Mouse (Mus musculus) MEL (cell line): ENCODE data around the gene Trak1. TPM values are rescaled to one million over a fixed set of nuclear protein-coding genes. Genes with fewer than 3 reads are reported as not detected.
A peak's percentile ranks its signal among the peaks of the same experiment; 100 is the strongest.

Source experiments
- DNase-seq: peaks from one replicate; pipeline ENCODE4 v3.0.0; 2011; ENCODE audit warnings: low read depth, low spot score
- H3K27ac ChIP-seq: 2 replicates; pipeline ENCODE4 v1.5.1; 2012; ENCODE audit warnings: low read depth, mild to moderate bottlenecking, control low read depth, low read length, moderate library complexity; ENCODE audit not compliant: control insufficient read depth
- H3K27me3 ChIP-seq, 2 experiments: fragments of 150-350 bp in 1 of 2; sonication (generic) in 1 of 2; 2 replicates each; pipeline ENCODE4 v1.6.1; 2012; ENCODE audit warnings: low read length in 2 of 2, mild to moderate bottlenecking in 2 of 2, improper control_type of control experiment in 1 of 2, moderate library complexity in 1 of 2; ENCODE audit not compliant: insufficient read depth in 2 of 2, control insufficient read depth in 1 of 2
- H3K36me3 ChIP-seq, 2 experiments: 2 replicates each; pipeline ENCODE4 v1.6.1; 2012 to 2014; ENCODE audit warnings: low read length in 2 of 2, improper control_type of control experiment in 1 of 2, inconsistent platforms in 1 of 2, mild to moderate bottlenecking in 1 of 2; ENCODE audit not compliant: insufficient read depth in 2 of 2, control insufficient read depth in 1 of 2
- H3K4me1 ChIP-seq, 2 experiments: fragments of 150-350 bp in 1 of 2; sonication (generic) in 1 of 2; 2 replicates each; pipeline ENCODE4 v1.6.1; 2012; ENCODE audit warnings: low read length in 2 of 2, improper control_type of control experiment in 1 of 2, mild to moderate bottlenecking in 1 of 2; ENCODE audit not compliant: insufficient read depth in 2 of 2, control insufficient read depth in 1 of 2
- H3K4me3 ChIP-seq, 2 experiments: fragments of 150-350 bp in 1 of 2; sonication (generic) in 1 of 2; 2 replicates each; pipeline ENCODE4 v1.5.1; 2012; ENCODE audit warnings: low read depth in 2 of 2, low read length in 2 of 2, mild to moderate bottlenecking in 2 of 2, moderate library complexity in 2 of 2, control low read depth in 1 of 2, improper control_type of control experiment in 1 of 2; ENCODE audit not compliant: control insufficient read depth in 1 of 2, insufficient read depth in 1 of 2
- H3K79me2 ChIP-seq: 2 replicates; pipeline ENCODE4 v1.6.1; 2012; ENCODE audit warnings: mild to moderate bottlenecking, low read length, moderate library complexity; ENCODE audit not compliant: control insufficient read depth, poor library complexity, insufficient read depth
- H3K9ac ChIP-seq: 2 replicates; pipeline ENCODE4 v1.6.1; 2012; ENCODE audit warnings: low read depth, mild to moderate bottlenecking, control low read depth, low read length, moderate library complexity; ENCODE audit not compliant: control insufficient read depth, poor library complexity, severe bottlenecking
- H3K9me3 ChIP-seq: fragments of 150-350 bp; sonication (generic); replicated peaks from 2 replicates; pipeline ENCODE4 v1.6.1; 2012; ENCODE audit warnings: mild to moderate bottlenecking, low read length, improper control_type of control experiment, moderate library complexity; ENCODE audit not compliant: insufficient read depth
- BHLHE40 ChIP-seq: IDR thresholded peaks from 2 replicates; pipeline ENCODE4 v1.6.1; 2012; ENCODE audit warnings: low read depth, mild to moderate bottlenecking, inconsistent platforms, low read length, improper control_type of control experiment, borderline replicate concordance
- CHD2 ChIP-seq: IDR thresholded peaks from 2 replicates; pipeline ENCODE4 v1.6.1; 2011; ENCODE audit warnings: low read length, improper control_type of control experiment
- CTCF ChIP-seq, 3 experiments: IDR thresholded peaks in 2 of 3; conservative IDR thresholded peaks in 1 of 3; 2 replicates each; pipeline ENCODE4 v1.5.1; 2011 to 2012; ENCODE audit warnings: low read length in 3 of 3, low read depth in 2 of 3, mild to moderate bottlenecking in 2 of 3, improper control_type of control experiment in 1 of 3, inconsistent platforms in 1 of 3, mixed read lengths in 1 of 3, moderate library complexity in 1 of 3; ENCODE audit not compliant: control insufficient read depth in 1 of 3, insufficient read depth in 1 of 3, poor library complexity in 1 of 3, severe bottlenecking in 1 of 3
- E2F4 ChIP-seq: IDR thresholded peaks from 2 replicates; pipeline ENCODE4 v1.6.1; 2011; ENCODE audit warnings: low read depth, low read length, improper control_type of control experiment, borderline replicate concordance
- ETS1 ChIP-seq: IDR thresholded peaks from 2 replicates; pipeline ENCODE4 v1.6.1; 2012; ENCODE audit warnings: low read depth, mild to moderate bottlenecking, inconsistent platforms, low read length, improper control_type of control experiment, moderate library complexity
- GABPA ChIP-seq: IDR thresholded peaks from 2 replicates; pipeline ENCODE4 v1.6.1; 2012; ENCODE audit warnings: low read depth, mild to moderate bottlenecking, inconsistent platforms, low read length, improper control_type of control experiment, moderate library complexity
- HCFC1 ChIP-seq: IDR thresholded peaks from 2 replicates; pipeline ENCODE4 v1.6.1; 2012; ENCODE audit warnings: low read depth, mild to moderate bottlenecking, inconsistent platforms, low read length, improper control_type of control experiment, moderate library complexity
- JUND ChIP-seq: IDR thresholded peaks from 2 replicates; pipeline ENCODE4 v1.6.1; 2011; ENCODE audit warnings: low read depth, mild to moderate bottlenecking, improper control_type of control experiment, low read length
- KAT2A ChIP-seq: conservative IDR thresholded peaks from 2 replicates; pipeline ENCODE4 v1.6.1; 2012; ENCODE audit warnings: low read depth, low read length, improper control_type of control experiment, inconsistent platforms
- MAX ChIP-seq: IDR thresholded peaks from 2 replicates; pipeline ENCODE4 v1.6.1; 2011; ENCODE audit warnings: low read length, improper control_type of control experiment
- MAZ ChIP-seq: IDR thresholded peaks from 2 replicates; pipeline ENCODE4 v1.6.1; 2012; ENCODE audit warnings: low read depth, mild to moderate bottlenecking, inconsistent platforms, low read length, improper control_type of control experiment
- MEF2A ChIP-seq: IDR thresholded peaks from 2 replicates; pipeline ENCODE4 v1.6.1; 2014; ENCODE audit warnings: low read depth, mild to moderate bottlenecking, inconsistent platforms, low read length, improper control_type of control experiment; ENCODE audit not compliant: poor library complexity, insufficient replicate concordance, severe bottlenecking; ENCODE audit errors: extremely low read depth
- MXI1 ChIP-seq: IDR thresholded peaks from 2 replicates; pipeline ENCODE4 v1.6.1; 2011; ENCODE audit warnings: mild to moderate bottlenecking, low read depth, low read length, improper control_type of control experiment
- MYB ChIP-seq: IDR thresholded peaks from 2 replicates; pipeline ENCODE4 v1.6.1; 2011; ENCODE audit warnings: mild to moderate bottlenecking, low read depth, low read length, improper control_type of control experiment
- MYC ChIP-seq: IDR thresholded peaks from 2 replicates; pipeline ENCODE4 v1.6.1; 2011; ENCODE audit warnings: low read depth, mild to moderate bottlenecking, low read length, improper control_type of control experiment, moderate library complexity
- NELFE ChIP-seq: IDR thresholded peaks from 2 replicates; pipeline ENCODE4 v1.6.1; 2011; ENCODE audit warnings: low read depth, low read length, improper control_type of control experiment
- POLR2A ChIP-seq, 2 experiments: IDR thresholded peaks; 2 replicates each; pipeline ENCODE4 v1.6.1; 2011 to 2012; ENCODE audit warnings: low read length in 2 of 2, mild to moderate bottlenecking in 2 of 2, control low read depth in 1 of 2, improper control_type of control experiment in 1 of 2, low read depth in 1 of 2, moderate library complexity in 1 of 2; ENCODE audit not compliant: control insufficient read depth in 1 of 2, insufficient read depth in 1 of 2, poor library complexity in 1 of 2
- POLR2AphosphoS2 ChIP-seq: IDR thresholded peaks from 2 replicates; pipeline ENCODE4 v1.6.1; 2011; ENCODE audit warnings: low read length, improper control_type of control experiment
- POLR2AphosphoS5 ChIP-seq: IDR thresholded peaks from 2 replicates; pipeline ENCODE4 v1.6.1; 2012; ENCODE audit warnings: low read depth, borderline replicate concordance, mild to moderate bottlenecking, inconsistent platforms, low read length, moderate library complexity, mixed read lengths
- RCOR1 ChIP-seq: IDR thresholded peaks from 2 replicates; pipeline ENCODE4 v1.6.1; 2012; ENCODE audit warnings: low read depth, mild to moderate bottlenecking, inconsistent platforms, low read length, improper control_type of control experiment
- SMC3 ChIP-seq: IDR thresholded peaks from 2 replicates; pipeline ENCODE4 v1.6.1; 2011; ENCODE audit warnings: low read depth, low read length, improper control_type of control experiment
- TAL1 ChIP-seq: IDR thresholded peaks from 2 replicates; pipeline ENCODE4 v1.6.1; 2012; ENCODE audit warnings: mild to moderate bottlenecking, inconsistent platforms, low read length, moderate library complexity, mixed read lengths
- TBP ChIP-seq: IDR thresholded peaks from 2 replicates; pipeline ENCODE4 v1.8.0; 2011; ENCODE audit warnings: low read depth, low read length, improper control_type of control experiment
- TCF12 ChIP-seq: IDR thresholded peaks from 2 replicates; pipeline ENCODE4 v1.6.1; 2014; ENCODE audit warnings: low read depth, mild to moderate bottlenecking, inconsistent platforms, low read length, improper control_type of control experiment, moderate library complexity
- USF1 ChIP-seq: IDR thresholded peaks from 2 replicates; pipeline ENCODE4 v1.6.1; 2014; ENCODE audit warnings: low read depth, mild to moderate bottlenecking, inconsistent platforms, low read length, improper control_type of control experiment, moderate library complexity
- USF2 ChIP-seq, 2 experiments: IDR thresholded peaks; 2 replicates each; pipeline ENCODE4 v1.6.1; 2011 to 2012; ENCODE audit warnings: improper control_type of control experiment in 2 of 2, low read length in 2 of 2, borderline replicate concordance in 1 of 2, inconsistent platforms in 1 of 2, low read depth in 1 of 2, mild to moderate bottlenecking in 1 of 2; ENCODE audit not compliant: insufficient read depth in 1 of 2
- ZKSCAN1 ChIP-seq: IDR thresholded peaks from 2 replicates; pipeline ENCODE4 v1.6.1; 2012; ENCODE audit warnings: low read depth, mild to moderate bottlenecking, inconsistent platforms, low read length, improper control_type of control experiment, moderate library complexity
- ZMIZ1 ChIP-seq: IDR thresholded peaks from 2 replicates; pipeline ENCODE4 v1.6.1; 2012; ENCODE audit warnings: low read depth, mild to moderate bottlenecking, inconsistent platforms, low read length, improper control_type of control experiment, moderate library complexity
- polyA plus RNA-seq, 2 experiments: library from polyadenylated mRNA; stranded (reverse) in 1 of 2; unstranded in 1 of 2; fragments of >175 nt in 1 of 2; fragments of >200 nt in 1 of 2; gene quantifications; 2 replicates each; pipeline versions ENCODE4 v1.2.1 to v1.2.4; 2012; ENCODE audit warnings: low replicate concordance in 2 of 2, low read depth in 1 of 2; ENCODE audit not compliant: insufficient read length in 2 of 2, insufficient read depth in 1 of 2, missing spikeins in 1 of 2
- total RNA-seq: library from RNA; depleted of rRNA; stranded (reverse); fragments of 300-350 nt; gene quantifications from 2 replicates; pipeline ENCODE4 v1.2.3, GENCODE M21; 2012

Gene Trak1
- total and polyA plus RNA-seq, 3 experiments, result 16.2 to 35.5 TPM; not detected in 1

DNA sequence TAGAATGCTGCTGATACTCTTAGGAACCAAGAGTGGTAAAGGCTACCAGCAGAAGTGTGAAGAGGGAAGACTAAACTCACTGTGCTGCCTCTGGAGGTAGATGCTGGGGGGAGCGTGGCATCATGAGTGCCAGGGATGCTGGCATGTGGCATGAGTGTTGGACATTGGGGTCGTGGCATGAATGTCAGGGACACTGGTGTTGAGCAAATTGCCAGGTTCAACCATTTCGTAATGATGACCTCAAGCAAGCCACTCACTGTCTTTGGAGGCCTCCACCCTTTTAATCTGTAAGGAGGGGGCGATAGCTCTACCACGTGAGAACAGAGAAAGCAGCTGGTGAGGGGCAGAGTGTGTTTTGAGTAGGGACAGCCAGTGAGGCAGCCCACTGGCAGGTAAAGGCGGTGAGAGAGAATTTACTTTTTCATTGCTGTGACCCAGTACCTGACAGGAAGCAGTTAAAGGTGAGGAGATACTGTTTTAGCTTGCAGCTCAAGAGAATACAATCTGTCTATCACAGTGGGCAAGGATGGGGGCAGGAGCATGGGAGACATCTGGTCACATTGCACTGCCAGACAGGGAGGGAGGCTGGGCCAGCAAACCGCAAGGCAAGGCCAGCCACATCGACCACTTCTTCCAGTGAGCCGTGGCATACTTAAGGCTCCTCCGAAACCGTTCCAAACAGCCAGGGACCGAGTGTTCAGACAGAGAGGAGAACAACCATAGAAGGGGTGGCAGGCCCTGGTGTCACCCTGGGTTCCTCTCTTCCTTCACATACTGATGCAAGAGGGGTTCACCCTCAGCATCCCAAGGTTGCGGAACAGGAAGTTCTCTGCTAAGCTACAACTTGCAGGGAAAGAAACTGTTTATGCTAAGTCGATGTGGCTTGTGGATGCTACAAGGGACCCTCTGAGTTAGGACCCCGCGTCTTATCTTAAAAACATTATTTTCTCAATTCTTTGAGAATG, 178.5 kb downstream of the Trak1 start:
- TF ChIP-seq USF1 (no peak), CTCF (IDR thresholded peaks at IDR 0.05 in 2 of 3, conservative IDR thresholded peaks at IDR 0.05 in 1 of 3; ENCODE audit: control insufficient read depth in 1 of 3, insufficient read depth in 1 of 3, low read depth in 2 of 3, low read length in 3 of 3, poor library complexity in 1 of 3, severe bottlenecking in 1 of 3) (no peak), BHLHE40 (no peak)
- H3K4me3 ChIP-seq, result no peak overlapping the region

DNA sequence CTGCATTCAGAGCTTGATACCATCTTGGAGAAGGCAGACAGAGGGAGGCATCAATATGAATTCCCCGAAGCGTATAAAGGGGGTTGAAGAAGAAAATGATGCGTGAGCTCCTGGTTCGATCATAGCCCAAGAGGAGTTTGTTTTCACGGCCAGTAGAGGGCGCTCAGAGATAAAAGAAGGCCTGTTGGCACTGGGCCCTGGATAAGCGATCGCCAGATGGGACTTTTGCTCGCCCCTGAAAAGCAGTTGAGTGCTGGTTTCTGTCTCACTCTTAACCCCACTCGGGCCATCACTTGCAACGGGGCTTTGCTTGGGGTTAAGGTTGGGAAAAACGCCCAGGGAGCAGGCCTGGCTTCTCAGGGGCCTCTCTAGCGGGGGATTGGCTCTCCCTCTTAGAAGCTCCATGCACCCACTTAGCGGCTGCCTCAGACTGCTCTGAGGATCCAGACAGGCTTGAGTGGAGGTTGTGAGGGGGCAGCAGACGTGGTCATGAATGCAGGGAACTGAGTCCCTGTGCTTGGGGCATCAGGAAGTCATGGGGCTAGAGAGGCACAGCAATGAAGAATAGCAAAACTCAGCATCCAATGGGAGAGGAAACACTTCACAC, 180.1 kb downstream of the Trak1 start:
- peak overlapping the region; percentile 49 for H3K9ac ChIP-seq
- H3K36me3 ChIP-seq, result no peaks in the 10 kb centered on the region
- H3K4me3 ChIP-seq, result peak overlapping the region; percentile 22 to 80
- no peak overlapping the region for H3K27ac ChIP-seq
- peak; percentile 87 for DNase-seq
- peaks cover 0 to 2% of the 10 kb centered on the region in 2 experiments; a peak in 1 of 4 replicates for H3K27me3 ChIP-seq
- no peaks in the 10 kb centered on the region for H3K79me2 ChIP-seq
- no peaks in the 10 kb centered on the region for H3K9me3 ChIP-seq
- H3K4me1 ChIP-seq, result peaks cover 0 to 3% of the 10 kb centered on the region in 2 experiments; a peak in 1 of 4 replicates
- no peak for TF ChIP-seq TCF12
- TF ChIP-seq RCOR1, result no peak
- no peak for TF ChIP-seq USF2 (IDR thresholded peaks at IDR 0.05; ENCODE audit: borderline replicate concordance in 1 of 2, insufficient read depth in 1 of 2, low read depth in 1 of 2, low read length in 2 of 2)
- TF ChIP-seq MYB, result no peak
- no peak for TF ChIP-seq ZKSCAN1
- no peak for TF ChIP-seq TAL1
- TF ChIP-seq SMC3, result peak; percentile 78
- peak; percentile 60; the same call in 1 of the 2 replicates for TF ChIP-seq MAZ
- no peak; the same call in 1 of the 2 replicates for TF ChIP-seq NELFE
- no peak for TF ChIP-seq MYC
- TF ChIP-seq TBP, result no peak
- no peak for TF ChIP-seq ETS1
- TF ChIP-seq HCFC1, result no peak
- TF ChIP-seq GABPA, result no peak
- TF ChIP-seq E2F4, result no peak
- TF ChIP-seq POLR2AphosphoS5, result no peak
- TF ChIP-seq CHD2, result no peak
- TF ChIP-seq KAT2A, result no peak
- TF ChIP-seq MEF2A, result no peak
- no peak for TF ChIP-seq POLR2A (IDR thresholded peaks at IDR 0.05; ENCODE audit: control insufficient read depth in 1 of 2, insufficient read depth in 1 of 2, low read depth in 1 of 2, low read length in 2 of 2, poor library complexity in 1 of 2)
- no peak for TF ChIP-seq JUND
- TF ChIP-seq BHLHE40, result no peak
- peak; percentile 26; the same call in 1 of the 2 replicates for TF ChIP-seq MXI1
- no peak for TF ChIP-seq MAX
- no peak for TF ChIP-seq ZMIZ1
- no peak for TF ChIP-seq POLR2AphosphoS2
- TF ChIP-seq USF1, result no peak

More for the DNA sequence above, 178.5 kb downstream of the Trak1 start:
- Histone ChIP-seq H3K79me2 (no peaks in the 10 kb centered on the region), H3K4me1 (peaks cover 0 to 3% of the 10 kb centered on the region in 2 experiments; a peak in 1 of 4 replicates), H3K27me3 (no peaks in the 10 kb centered on the region), H3K9me3 (no peaks in the 10 kb centered on the region), H3K36me3 (no peaks in the 10 kb centered on the region), H3K9ac (no peak overlapping the region), H3K27ac (no peak overlapping the region)
- peak; percentile 22 for DNase-seq
